In the genomic region with DNA sequence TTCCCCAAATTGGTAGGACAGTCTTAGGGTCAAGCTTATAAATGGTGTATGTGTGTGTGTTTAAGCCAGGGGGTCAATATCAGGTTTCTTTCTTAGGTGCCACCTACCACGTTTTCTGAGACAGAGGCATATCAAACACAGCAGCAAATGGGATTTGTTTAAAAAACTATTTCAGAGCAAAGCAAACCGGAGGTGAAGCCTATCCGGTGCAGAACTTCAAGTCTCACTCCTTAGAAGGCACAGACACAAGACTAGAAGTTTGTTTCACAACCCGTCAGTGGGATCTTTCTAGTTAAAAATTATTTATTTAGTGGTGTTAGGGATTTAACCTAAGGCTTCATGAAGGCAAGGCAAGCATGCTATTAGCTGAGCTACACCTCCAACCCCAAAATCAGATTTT, we compare ENCODE assay signal across 8 mouse cellular contexts. TPM values are rescaled to one million over a fixed set of nuclear protein-coding genes. Genes with fewer than 3 reads are reported as not detected.
A peak's percentile ranks its signal among the peaks of the same experiment; 100 is the strongest.
DNase-seq lines count a peak whose midpoint lies in the region; ATAC-seq and TF ChIP-seq lines count a peak whose summit lies in the region.

No protein-coding gene starts in this region.

- no peak for TF ChIP-seq POLR2A in myocyte (IDR thresholded peaks at IDR 0.05; ENCODE audit: insufficient read length, low read depth)

- no peaks in the 10 kb centered on the region for H3K27me3 ChIP-seq in kidney, postnatal 0 days (ENCODE audit: insufficient read depth, low read length)
- H3K27me3 ChIP-seq in embryonic facial prominence, embryonic 10.5 days (replicated peaks; ENCODE audit: low read depth, poor library complexity, severe bottlenecking), result no peaks in the 10 kb centered on the region
- no peaks in the 10 kb centered on the region for H3K27me3 ChIP-seq in hindbrain, embryonic 16.5 days (replicated peaks; ENCODE audit: control insufficient read depth, insufficient read depth, low read length)
- no peaks in the 10 kb centered on the region for H3K27me3 ChIP-seq in myocyte (ENCODE audit: control insufficient read depth, insufficient read depth, insufficient read length)

- H3K27ac ChIP-seq in kidney, postnatal 0 days, result peak overlapping the region; percentile 94
- peak overlapping the region; percentile 96 for H3K27ac ChIP-seq in embryonic facial prominence, embryonic 10.5 days (replicated peaks)
- peak overlapping the region; percentile 84 for H3K27ac ChIP-seq in hindbrain, embryonic 16.5 days (ENCODE audit: low read depth, low read length)

- peaks cover 18% of the 10 kb centered on the region for H3K79me2 ChIP-seq in myocyte (ENCODE audit: control insufficient read depth, insufficient read depth)

- peak overlapping the region; percentile 64 for H3K4me3 ChIP-seq in kidney, postnatal 0 days (replicated peaks; ENCODE audit: low read depth, low read length)
- peak overlapping the region; percentile 79 for H3K4me3 ChIP-seq in embryonic facial prominence, embryonic 10.5 days
- H3K4me3 ChIP-seq in hindbrain, embryonic 16.5 days (ENCODE audit: low read length), result peak overlapping the region; percentile 87
- peak overlapping the region; percentile 82 for H3K4me3 ChIP-seq in myocyte

- peak overlapping the region; percentile 73 for H3K4me2 ChIP-seq in kidney, postnatal 0 days (ENCODE audit: low read length)
- H3K4me2 ChIP-seq in hindbrain, embryonic 16.5 days (ENCODE audit: low read length), result peak overlapping the region; percentile 54
- peak overlapping the region; percentile 91 for H3K4me2 ChIP-seq in myocyte (ENCODE audit: low read depth)

- no peak overlapping the region for H3ac ChIP-seq in myocyte (ENCODE audit: control insufficient read depth, insufficient read length)

- no peak for TF ChIP-seq CTCF in kidney, postnatal 0 days (IDR thresholded peaks at IDR 0.05; ENCODE audit: low read depth)

- no peaks in the 10 kb centered on the region for H3K9me3 ChIP-seq in kidney, postnatal 0 days (replicated peaks; ENCODE audit: low read length)
- H3K9me3 ChIP-seq in embryonic facial prominence, embryonic 10.5 days, result no peaks in the 10 kb centered on the region
- no peaks in the 10 kb centered on the region for H3K9me3 ChIP-seq in hindbrain, embryonic 16.5 days (ENCODE audit: control insufficient read depth, low read length)

- no peak for ATAC-seq in kidney, postnatal 0 days (replicated peaks; ENCODE audit: low FRiP score, low read depth)
- no peak for ATAC-seq in hindbrain, embryonic 16.5 days
- no peak for ATAC-seq in activated CD4-positive, CD25-positive, alpha-beta regulatory T cell, adult 4 months

- H3K9ac ChIP-seq in kidney, postnatal 0 days (ENCODE audit: low read depth, low read length), result peak overlapping the region; percentile 91
- H3K9ac ChIP-seq in hindbrain, embryonic 16.5 days (ENCODE audit: low read depth, low read length), result peak overlapping the region; percentile 89; the same call in 1 of the 2 replicates

- WGBS in kidney, postnatal 0 days, result 11% methylated on average over 4 of the region's 4 CpGs
- WGBS in embryonic facial prominence, embryonic 10.5 days, result 19% methylated on average over 4 of the region's 4 CpGs
- 26% methylated on average over 4 of the region's 4 CpGs for WGBS in hindbrain, embryonic 16.5 days

- DNase-seq in kidney, postnatal 0 days (ENCODE audit: low spot score), result no peak
- DNase-seq in kidney, postnatal 25 days, result no peak
- DNase-seq in embryonic facial prominence, embryonic 10.5 days (ENCODE audit: low spot score), result no peak
- DNase-seq in thymus, postnatal 10 days (ENCODE audit: low spot score in 2 of 2), result no peak
- DNase-seq in yolk sac, embryonic 10.5 days (ENCODE audit: low spot score), result no peak

- peaks cover 9% of the 10 kb centered on the region for H3K36me3 ChIP-seq in kidney, postnatal 0 days (ENCODE audit: insufficient read depth, low read length)
- peaks cover 24% of the 10 kb centered on the region for H3K36me3 ChIP-seq in embryonic facial prominence, embryonic 10.5 days (replicated peaks)
- H3K36me3 ChIP-seq in hindbrain, embryonic 16.5 days (ENCODE audit: control insufficient read depth, insufficient read depth, low read length), result no peaks in the 10 kb centered on the region
- peaks cover 16% of the 10 kb centered on the region for H3K36me3 ChIP-seq in myocyte (ENCODE audit: control insufficient read depth, insufficient read depth)

- no peaks in the 10 kb centered on the region for H3K4me1 ChIP-seq in kidney, postnatal 0 days (replicated peaks; ENCODE audit: insufficient read depth, low read length)
- peaks cover 18% of the 10 kb centered on the region for H3K4me1 ChIP-seq in embryonic facial prominence, embryonic 10.5 days
- H3K4me1 ChIP-seq in hindbrain, embryonic 16.5 days (ENCODE audit: control insufficient read depth, insufficient read depth, low read depth, low read length), result peaks cover 3% of the 10 kb centered on the region

TF ChIP-seq in myocyte, 11 proteins besides CTCF, POLR2A, EP300 and RAD21:
- no peak for TF ChIP-seq MYOD1 (IDR thresholded peaks at IDR 0.05; ENCODE audit: control insufficient read depth in 1 of 3, insufficient read length in 2 of 3, low read depth in 2 of 3)
- TF ChIP-seq POLR2AphosphoS2 (IDR thresholded peaks at IDR 0.05; ENCODE audit: insufficient read length, low read depth), result no peak
- TF ChIP-seq MYOG (IDR thresholded peaks at IDR 0.05; ENCODE audit: control insufficient read depth in 1 of 3, insufficient read depth in 1 of 3, insufficient read length in 2 of 3, low read depth in 2 of 3), result no peak
- TF ChIP-seq CEBPB (IDR thresholded peaks at IDR 0.05; ENCODE audit: insufficient read depth, poor library complexity, severe bottlenecking), result no peak
- no peak for TF ChIP-seq E2F4 (IDR thresholded peaks at IDR 0.05; ENCODE audit: insufficient read depth)
- TF ChIP-seq USF1 (IDR thresholded peaks at IDR 0.05; ENCODE audit: low read depth), result no peak
- TF ChIP-seq SRF (IDR thresholded peaks at IDR 0.05; ENCODE audit: control insufficient read depth, insufficient read length, low read depth), result no peak
- no peak for TF ChIP-seq REST (IDR thresholded peaks at IDR 0.05; ENCODE audit: insufficient read depth, insufficient read length)
- no peak for TF ChIP-seq MAX (IDR thresholded peaks at IDR 0.05; ENCODE audit: low read depth)
- no peak for TF ChIP-seq TCF3 (IDR thresholded peaks at IDR 0.05; ENCODE audit: insufficient read length, low read depth)
- TF ChIP-seq TCF12 (IDR thresholded peaks at IDR 0.05; ENCODE audit: insufficient read depth, poor library complexity, severe bottlenecking), result no peak

RNA-seq across cellular contexts. Expression of gene Rps27l, which starts 0.7 kb away (rescaled TPM):
- 811 and 895 TPM in 2 replicates for polyA plus RNA-seq in kidney, postnatal 0 days (2015; fragmentation: Nextera tagmentation; extraction: Ambion mirVana)
- 777 and 806 TPM in 2 replicates for polyA plus RNA-seq in embryonic facial prominence, embryonic 10.5 days (2016; fragmentation: Nextera tagmentation; extraction: Ambion mirVana)
- 204 and 212 TPM in 2 replicates for polyA plus RNA-seq in hindbrain, embryonic 16.5 days (2015; fragmentation: Nextera tagmentation; extraction: Ambion mirVana)
- polyA plus RNA-seq in myocyte (2012; fragmentation: generic; extraction: Trizol), result 588 TPM
- polyA plus RNA-seq in activated CD4-positive, CD25-positive, alpha-beta regulatory T cell, adult 4 months (2017; shearing (Covaris generic)), result 100 to 1,000 TPM; 217 to 295 TPM

RNA-seq across cellular contexts. Expression of gene Rab8b, which starts 25.7 kb away (rescaled TPM):
- 9.3 and 10.9 TPM in 2 replicates for polyA plus RNA-seq in kidney, postnatal 0 days (2015; fragmentation: Nextera tagmentation; extraction: Ambion mirVana)
- 21.4 and 23.9 TPM in 2 replicates for polyA plus RNA-seq in embryonic facial prominence, embryonic 10.5 days (2016; fragmentation: Nextera tagmentation; extraction: Ambion mirVana)
- polyA plus RNA-seq in hindbrain, embryonic 16.5 days (2015; fragmentation: Nextera tagmentation; extraction: Ambion mirVana), result 36.2 and 40.4 TPM in 2 replicates
- polyA plus RNA-seq in myocyte (2012; fragmentation: generic; extraction: Trizol), result 2.3 TPM
- 100 to 1,000 TPM; 157 to 180 TPM for polyA plus RNA-seq in activated CD4-positive, CD25-positive, alpha-beta regulatory T cell, adult 4 months (2017; shearing (Covaris generic))

RNA-seq across cellular contexts. Expression of gene Lactb, which starts 30.1 kb away (rescaled TPM):
- 29.2 and 33.6 TPM in 2 replicates for polyA plus RNA-seq in kidney, postnatal 0 days (2015; fragmentation: Nextera tagmentation; extraction: Ambion mirVana)
- polyA plus RNA-seq in embryonic facial prominence, embryonic 10.5 days (2016; fragmentation: Nextera tagmentation; extraction: Ambion mirVana), result 9.0 and 9.8 TPM in 2 replicates
- 12.1 and 12.3 TPM in 2 replicates for polyA plus RNA-seq in hindbrain, embryonic 16.5 days (2015; fragmentation: Nextera tagmentation; extraction: Ambion mirVana)
- 6.6 TPM for polyA plus RNA-seq in myocyte (2012; fragmentation: generic; extraction: Trizol)
- 1 to 10 TPM; 3.8 to 5.9 TPM for polyA plus RNA-seq in activated CD4-positive, CD25-positive, alpha-beta regulatory T cell, adult 4 months (2017; shearing (Covaris generic))
